3 mouse cellular contexts compared by ENCODE assay signal in the genomic region with DNA sequence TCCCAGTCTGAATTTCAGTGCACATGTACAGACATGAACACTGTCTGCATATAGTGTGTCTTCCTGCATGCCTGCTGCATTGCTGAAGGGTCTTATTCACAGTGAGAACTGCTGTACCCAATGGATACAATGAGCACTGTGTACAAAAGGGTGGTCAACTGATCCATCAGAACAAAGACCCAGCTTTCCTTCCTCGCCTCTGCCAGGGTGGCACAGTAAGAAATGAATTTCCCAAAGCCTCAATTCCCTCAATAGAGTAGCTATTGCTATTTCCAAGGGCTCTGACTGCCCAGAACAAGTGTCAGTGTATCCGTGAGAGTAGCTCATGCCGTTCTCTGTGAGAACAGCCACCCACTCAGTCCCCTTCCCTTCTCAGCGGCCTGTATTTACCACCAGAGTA. TPM values are rescaled to one million over a fixed set of nuclear protein-coding genes. Genes with fewer than 3 reads are reported as not detected.
"Had no signal": no experiment of that assay in that cellular context is flagged by ENCODE, and none has a peak within 500 bp of the region (broad histone marks: within the 10 kb centered on the region; RNA-seq: fewer than 3 reads in every experiment).

No protein-coding gene starts in this region.

RNA-seq across cellular contexts. Expression of a gene that starts 7.2 kb away (rescaled TPM):
- total RNA-seq: monocyte, adult 5-6 weeks had no signal
- polyA plus RNA-seq: intestine, embryonic 16.5 days; myocyte had no signal
